Mouse (Mus musculus) stomach, adult 2 months (tissue): ENCODE results near the gene Myt1. TPM values are rescaled to one million over a fixed set of nuclear protein-coding genes. Genes with fewer than 3 reads are reported as not detected.

Source experiments
- polyA plus RNA-seq: library from polyadenylated mRNA; depleted of rRNA; stranded (reverse); fragments of >200 nt; gene quantifications from 2 replicates; pipeline ENCODE4 v1.2.3, GENCODE M21; 2012; rRNA removed

Gene Myt1
- polyA plus RNA-seq: 0.22 and 0.34 TPM in 2 replicates

DNA sequence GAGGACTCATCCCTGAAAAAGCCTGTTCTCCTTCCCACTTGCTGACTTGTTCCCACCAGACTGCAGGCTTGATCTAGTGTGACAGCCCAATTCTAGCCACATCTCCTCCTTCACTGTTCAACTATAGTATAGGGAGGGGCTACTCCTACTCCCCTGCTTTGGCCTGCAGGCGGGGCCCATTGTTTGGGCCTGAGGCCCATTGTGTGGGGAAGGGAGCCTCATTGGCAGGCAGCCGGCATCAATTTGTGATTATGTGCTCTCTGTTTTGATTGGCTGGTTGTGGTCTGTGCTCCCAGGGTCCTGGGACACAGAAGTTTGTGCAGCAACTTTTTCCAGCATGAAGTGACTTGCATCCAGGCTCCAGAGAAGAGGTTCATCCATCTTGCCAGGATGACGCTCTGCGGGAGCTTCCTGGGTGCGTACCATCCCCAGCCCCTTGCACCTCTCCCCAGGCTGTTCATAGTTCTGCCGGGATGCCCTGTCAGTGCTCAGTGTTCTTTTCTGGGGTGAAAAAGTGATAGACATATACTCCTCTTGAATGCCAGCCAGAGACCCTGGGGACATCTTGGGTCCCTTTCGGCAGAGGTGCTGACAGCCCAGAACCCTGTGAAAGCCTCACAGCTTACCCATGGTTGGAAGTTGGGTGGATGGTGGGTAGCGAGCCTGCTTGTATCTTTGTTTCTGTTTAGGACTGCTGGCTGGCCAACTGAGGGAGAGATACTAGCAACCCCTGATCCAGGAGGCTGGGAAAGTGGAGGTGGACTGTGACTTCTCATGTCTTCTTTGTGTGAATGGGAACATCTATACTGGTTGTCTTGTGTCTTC lies at the start of gene Myt1:
Gene Myt1, plus strand, starts transcription at position 327 of the 825 bp plus-strand sequence.

DNA sequence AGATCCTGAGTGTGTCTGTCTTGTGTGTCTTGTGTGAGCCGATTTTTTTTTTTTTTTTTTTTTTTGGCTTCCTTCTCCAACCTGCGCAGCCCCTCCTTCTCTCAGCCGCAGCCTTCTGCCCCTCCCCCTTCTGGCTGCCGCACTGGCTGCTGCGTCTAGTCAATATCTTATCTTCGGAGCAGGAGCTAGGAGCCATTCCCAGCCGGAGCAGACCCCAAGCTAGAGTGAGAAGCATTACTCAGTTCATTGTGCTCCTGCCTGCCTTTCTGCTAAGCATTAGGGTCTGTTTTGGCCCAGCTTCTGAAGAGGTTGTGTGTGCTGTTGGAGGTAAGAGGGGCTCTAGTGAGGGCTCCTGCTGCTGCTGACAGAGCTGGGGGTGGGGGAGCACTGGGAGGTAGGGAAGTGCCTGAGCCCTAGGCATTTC lies 48.2 kb upstream of the Myt1 start, which contains the start of gene Oprl1:
Gene Oprl1, plus strand, starts transcription at position 114 of the 424 bp plus-strand sequence.

DNA sequence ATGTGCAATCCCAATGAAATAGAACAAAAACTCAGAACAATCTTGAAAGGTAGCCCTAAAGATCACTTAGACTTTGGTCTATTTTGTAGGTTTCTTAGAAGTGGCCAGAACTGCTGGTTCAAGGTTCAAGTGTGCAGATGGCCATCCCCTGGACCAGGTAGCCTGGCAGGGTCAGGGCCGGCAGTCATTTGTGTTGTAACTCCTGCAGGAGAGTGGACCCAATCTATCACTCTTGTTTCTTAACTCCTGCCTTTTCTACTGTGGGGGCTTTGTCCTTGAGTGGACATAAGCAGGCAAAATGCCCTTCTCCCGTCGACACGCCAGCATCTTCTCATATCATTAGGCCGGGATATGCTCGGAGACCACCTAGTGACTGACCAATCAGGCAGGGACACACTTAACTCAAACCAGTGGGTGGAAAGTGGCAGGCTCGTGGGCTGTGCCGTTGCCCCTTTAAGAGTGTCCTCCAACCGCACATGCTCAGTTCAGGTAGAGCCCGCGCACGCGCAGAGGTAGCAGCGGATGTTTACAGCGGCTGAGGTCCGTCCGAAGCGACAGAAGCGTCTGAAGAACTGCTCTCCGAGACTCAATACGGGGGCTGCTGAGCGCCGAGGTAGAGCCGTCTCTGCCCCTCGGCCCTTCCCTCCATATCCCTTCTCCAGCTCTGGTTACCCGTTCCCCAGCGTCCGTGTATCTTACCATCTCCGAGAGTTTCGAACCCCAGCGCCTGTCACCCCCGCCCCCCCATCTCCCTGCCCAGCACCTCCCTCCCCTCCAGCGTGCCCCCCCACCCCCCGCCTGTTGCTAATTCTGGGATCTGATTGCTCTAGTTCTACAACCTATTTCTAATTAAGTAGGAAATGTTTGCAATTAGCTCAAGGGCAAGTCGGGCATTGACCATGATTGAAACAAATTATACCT lies 74.5 kb downstream of the Myt1 start, which contains the start of gene Pcmtd2:
Gene Pcmtd2, plus strand, starts transcription at position 483 of the 921 bp plus-strand sequence.

DNA sequence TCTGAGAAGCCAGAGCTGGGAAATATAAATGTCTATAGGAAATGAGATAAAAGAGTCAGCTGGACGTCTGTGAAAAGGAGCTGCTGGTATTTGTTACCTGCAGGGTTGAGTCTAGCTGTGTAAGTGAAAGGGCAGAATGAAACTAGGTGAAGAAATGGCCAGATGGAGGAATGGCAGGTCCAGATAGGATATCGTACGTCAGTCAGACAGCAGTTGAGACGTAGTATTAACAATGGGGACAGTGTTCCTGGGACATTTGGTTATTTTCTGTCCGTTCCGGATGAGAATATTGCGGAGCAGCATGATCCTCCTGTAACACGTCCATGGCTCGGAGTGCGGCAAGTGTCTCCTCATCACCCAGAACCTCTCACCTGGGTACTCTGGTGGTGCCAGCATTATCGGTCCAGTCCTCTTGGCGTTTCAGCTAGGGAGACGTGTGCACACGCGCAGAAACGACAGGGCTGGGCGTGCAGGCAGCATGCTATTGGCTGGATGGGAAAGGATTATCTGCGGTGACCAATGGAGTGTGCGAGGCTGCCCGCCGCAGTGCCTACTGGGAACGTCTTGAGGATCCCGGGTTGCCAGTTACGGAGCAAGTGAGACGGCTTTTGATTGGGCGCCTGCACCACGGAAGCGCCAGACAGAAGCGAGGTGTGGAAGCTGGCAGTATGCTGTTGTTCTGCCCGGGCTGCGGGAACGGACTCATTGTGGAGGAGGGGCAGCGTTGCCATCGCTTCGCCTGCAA lies 100.8 kb downstream of the Myt1 start, which contains the start of gene Polr3k:
Gene Polr3k, plus strand, starts transcription at position 547 of the 745 bp plus-strand sequence.

Other genes starting within 250 kb of the Myt1 start
- 14.2 and 15.9 TPM in 2 replicates for gene Dnajc5, start 242.8 kb upstream of the Myt1 start, polyA plus RNA-seq
- gene Uckl1, start 178.4 kb upstream of the Myt1 start, polyA plus RNA-seq: 56.7 and 63.7 TPM in 2 replicates
- gene Prpf6, start 171.5 kb upstream of the Myt1 start, polyA plus RNA-seq: 2.3 and 2.9 TPM in 2 replicates
- 11.0 and 13.7 TPM in 2 replicates for gene Zfp512b, start 170.5 kb upstream of the Myt1 start, polyA plus RNA-seq
- gene Samd10, start 164.1 kb upstream of the Myt1 start, polyA plus RNA-seq: 19.3 and 23.2 TPM in 2 replicates
- gene Gm29797, start 106.3 kb upstream of the Myt1 start, polyA plus RNA-seq: 0.38 TPM in 1 of 2 replicates, not detected in the other
- gene Sox18, start 91.7 kb upstream of the Myt1 start, polyA plus RNA-seq: 52.0 and 83.5 TPM in 2 replicates
- 1.8 and 4.8 TPM in 2 replicates for gene Tcea2, start 83.0 kb upstream of the Myt1 start, polyA plus RNA-seq
- gene Rgs19, start 69.4 kb upstream of the Myt1 start, polyA plus RNA-seq: 16.6 and 21.6 TPM in 2 replicates
- gene Lkaaear1, start 64.9 kb upstream of the Myt1 start, polyA plus RNA-seq: not detected in 2 replicates
- 0.11 and 0.25 TPM in 2 replicates for gene Oprl1, start 48.3 kb upstream of the Myt1 start, polyA plus RNA-seq
- gene Pcmtd2, start 74.5 kb downstream of the Myt1 start, polyA plus RNA-seq: 4.0 and 5.6 TPM in 2 replicates
- gene Polr3k, start 101.0 kb downstream of the Myt1 start, polyA plus RNA-seq: 0.55 and 1.3 TPM in 2 replicates
- gene Gm14496, start 227.8 kb downstream of the Myt1 start, polyA plus RNA-seq: not detected in 2 replicates